Mouse (Mus musculus): ENCODE measurements around the gene Cntn4. TPM values are rescaled to one million over a fixed set of nuclear protein-coding genes. Genes with fewer than 3 reads are reported as not detected.

The Cntn4 gene
- total RNA-seq, 2 experiments from 2014 or later: not detected

GRCm38 (mm10) chr6:106454131-106454838 lies 776.8 kb downstream of the Cntn4 start:
- intact Hi-C loops (cut with DNase I): no loop called here
- no peak for DNase-seq

DNA sequence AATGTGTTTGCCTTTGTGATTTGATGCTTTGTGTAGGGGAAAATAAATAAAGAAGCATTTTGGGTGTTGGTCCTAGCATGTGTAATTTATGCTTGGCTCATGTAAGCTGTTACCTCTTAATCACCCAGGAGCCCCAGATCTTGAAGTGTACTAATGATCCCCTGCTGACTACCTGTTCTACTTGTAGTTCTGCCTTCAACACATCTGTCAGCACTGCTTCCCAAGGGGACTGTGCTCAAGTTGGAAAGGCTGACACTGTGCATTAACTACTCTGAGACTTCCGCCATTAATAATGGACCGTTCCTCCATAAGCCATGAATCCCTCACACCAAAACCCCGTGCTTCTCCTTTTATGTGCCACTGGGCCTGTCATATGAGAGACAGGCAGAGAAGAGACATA lies 778.2 kb downstream of the Cntn4 start:
- intact Hi-C loops (cut with DNase I): no loop called here
- DNase-seq: no peak

GRCm38 (mm10) chr6:106458166-106458565 lies 780.7 kb downstream of the Cntn4 start:
- intact Hi-C loops (cut with DNase I): no loop called here
- DNase-seq: no peak

DNA sequence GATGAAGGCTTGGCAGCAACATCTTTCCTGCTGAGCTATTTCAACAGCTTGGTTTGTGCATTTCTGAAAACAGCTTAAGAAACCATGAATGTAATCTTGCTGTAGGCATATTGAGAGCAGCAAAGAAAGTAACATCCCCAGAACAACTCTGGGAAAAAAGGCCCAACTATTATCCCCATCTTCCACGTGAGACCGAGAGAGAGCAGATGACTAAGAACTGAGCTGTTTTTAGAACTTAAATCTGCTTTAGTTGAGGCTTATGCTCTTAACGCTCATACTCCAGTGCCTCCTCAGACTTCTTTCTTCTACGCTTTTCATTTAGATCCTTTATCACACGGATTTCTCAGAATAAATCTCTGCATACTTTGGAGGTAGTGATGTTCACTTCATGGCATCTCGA lies 784.9 kb downstream of the Cntn4 start:
- intact Hi-C loops (cut with DNase I): no loop called here

GRCm38 (mm10) chr6:106463857-106464256 lies 786.4 kb downstream of the Cntn4 start:
- intact Hi-C loops (cut with DNase I): no loop called here
- DNase-seq: no peak

More for the DNA sequence above, 784.9 kb downstream of the Cntn4 start:
- no peak for DNase-seq

- intact Hi-C loops (cut with DNase I): no loop called here
- DNase-seq: no peak
Measured at GRCm38 (mm10) chr6:106465766-106466165, 788.3 kb downstream of the Cntn4 start.

DNA sequence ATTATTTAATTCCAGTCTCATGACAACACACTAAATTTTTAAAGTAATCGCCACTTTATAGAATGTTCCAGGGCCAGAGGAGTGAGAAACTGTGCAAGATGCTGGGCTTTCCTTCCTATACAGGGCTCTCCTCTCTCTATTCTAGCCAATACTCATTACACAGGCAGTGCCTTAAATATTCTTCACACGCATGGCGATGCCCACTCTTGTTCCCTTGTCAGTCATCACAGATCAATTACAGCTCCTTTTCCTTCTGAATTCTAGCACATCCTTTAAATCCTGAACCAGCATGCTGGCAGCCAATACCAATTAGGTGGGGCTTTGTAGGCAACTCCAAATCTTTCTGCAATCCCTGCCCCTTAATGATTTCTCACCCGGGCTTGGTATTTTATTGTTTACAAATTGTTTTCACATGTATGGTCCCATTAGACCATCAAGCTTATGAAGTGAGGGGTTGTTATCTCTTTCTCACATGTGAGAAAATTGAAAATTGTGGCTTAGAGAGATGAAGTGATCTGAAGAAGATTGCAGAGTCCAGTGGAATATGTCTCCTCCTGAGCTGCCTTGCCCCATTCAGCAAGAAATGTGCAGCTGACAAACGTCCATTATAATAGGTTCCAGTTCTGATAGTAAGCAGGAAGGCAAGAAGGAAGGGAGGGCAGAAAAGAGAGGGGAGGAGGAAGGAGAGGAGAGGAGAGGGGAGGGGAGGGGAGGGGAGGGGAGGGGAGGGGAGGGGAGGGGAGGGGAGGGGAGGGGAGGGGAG lies 789.0 kb downstream of the Cntn4 start:
- intact Hi-C loops (cut with DNase I): no loop called here
- no peak for DNase-seq

- DNase-seq: no peak
- intact Hi-C loops (cut with DNase I): no loop called here
Measured at GRCm38 (mm10) chr6:106471840-106472608, 794.6 kb downstream of the Cntn4 start.

- DNase-seq: no peak
- intact Hi-C loops (cut with DNase I): no loop called here
Measured at GRCm38 (mm10) chr6:106473871-106474270, 796.4 kb downstream of the Cntn4 start.

GRCm38 (mm10) chr6:106481533-106481932 lies 804.1 kb downstream of the Cntn4 start:
- intact Hi-C loops (cut with DNase I): no loop called here
- no peak for DNase-seq

- intact Hi-C loops (cut with DNase I): no loop called here
Measured at GRCm38 (mm10) chr6:106496303-106496702, 818.8 kb downstream of the Cntn4 start.

GRCm38 (mm10) chr6:106499166-106499565 lies 821.7 kb downstream of the Cntn4 start:
- intact Hi-C loops (cut with DNase I): no loop called here
- no peak for DNase-seq

More at GRCm38 (mm10) chr6:106496303-106496702, 818.8 kb downstream of the Cntn4 start:
- no peak for DNase-seq

GRCm38 (mm10) chr6:106503961-106504360 lies 826.5 kb downstream of the Cntn4 start:
- intact Hi-C loops (cut with DNase I): no loop called here
- DNase-seq: no peak

DNA sequence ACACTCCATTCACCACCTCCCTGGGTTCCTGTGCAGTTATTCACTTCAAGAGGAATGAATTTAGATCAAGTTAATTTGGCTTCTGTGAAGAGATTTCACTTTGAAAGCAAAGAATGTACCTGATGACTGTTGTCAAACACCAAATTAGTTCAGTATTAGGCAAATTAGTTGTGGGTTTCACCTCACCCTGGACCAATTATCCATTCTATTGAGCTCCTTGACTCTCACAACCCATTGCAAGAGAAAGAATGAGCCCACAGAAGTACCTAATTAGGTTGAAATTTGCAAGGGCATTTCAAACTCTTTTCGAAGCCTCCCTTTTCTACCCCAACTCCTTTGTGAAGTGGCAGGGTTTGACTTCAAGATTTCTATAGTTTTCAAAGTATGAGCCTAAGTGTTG lies 842.9 kb downstream of the Cntn4 start:
- intact Hi-C loops (cut with DNase I): no loop called here
- DNase-seq: no peak

DNA sequence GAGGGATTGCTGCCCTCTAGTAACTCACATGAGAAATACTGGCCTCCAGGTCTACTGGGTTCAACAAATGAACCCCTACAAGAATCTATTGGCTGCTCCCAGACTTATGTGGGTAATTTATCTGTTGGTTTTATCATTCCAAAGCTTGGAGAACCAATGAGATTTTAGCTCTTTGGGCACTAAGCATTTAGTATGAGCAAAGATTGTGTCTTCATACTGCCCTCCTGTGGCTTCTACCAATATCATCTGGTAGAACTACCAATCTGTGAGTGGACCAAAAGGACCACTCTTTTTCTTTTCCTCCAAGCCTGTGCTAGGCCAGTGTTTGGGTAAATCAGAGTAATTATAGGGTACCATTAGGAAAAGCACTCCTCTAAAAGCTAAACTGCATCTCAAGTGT lies 866.0 kb downstream of the Cntn4 start:
- DNase-seq: no peak
- intact Hi-C loops (cut with DNase I): no loop called here

GRCm38 (mm10) chr6:106561649-106562048 lies 884.2 kb downstream of the Cntn4 start:
- intact Hi-C loops (cut with DNase I): no loop called here
- no peak for DNase-seq

DNA sequence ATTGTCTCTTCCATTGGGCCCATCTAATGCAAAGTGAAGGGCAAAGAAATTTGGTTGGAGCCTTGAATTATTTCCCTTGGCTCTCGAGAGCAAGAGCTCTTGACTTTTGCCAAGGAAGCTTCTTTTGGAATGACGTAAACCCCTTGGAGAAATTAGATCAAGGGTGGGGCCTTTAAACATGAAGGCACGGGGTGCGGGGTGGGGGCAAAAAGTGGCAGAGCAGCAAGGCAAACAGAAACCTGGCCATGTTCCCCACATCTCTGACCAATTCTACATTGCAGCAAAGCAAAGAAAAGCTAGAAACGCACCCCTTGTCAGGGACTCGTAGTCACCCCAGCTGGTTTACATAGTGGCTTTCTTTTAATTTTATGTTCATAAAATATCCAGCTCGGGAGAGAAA lies 887.9 kb downstream of the Cntn4 start:
- DNase-seq: peak in 1 of 2 experiments; percentile 2
- intact Hi-C loops (cut with DNase I): no loop called here

GRCm38 (mm10) chr6:106565769-106566459 lies 888.5 kb downstream of the Cntn4 start:
- intact Hi-C loops (cut with DNase I): no loop called here

GRCm38 (mm10) chr6:106566929-106567621 lies 889.6 kb downstream of the Cntn4 start:
- intact Hi-C loops (cut with DNase I): no loop called here
- no peak for DNase-seq

More at GRCm38 (mm10) chr6:106565769-106566459, 888.5 kb downstream of the Cntn4 start:
- DNase-seq: no peak

DNA sequence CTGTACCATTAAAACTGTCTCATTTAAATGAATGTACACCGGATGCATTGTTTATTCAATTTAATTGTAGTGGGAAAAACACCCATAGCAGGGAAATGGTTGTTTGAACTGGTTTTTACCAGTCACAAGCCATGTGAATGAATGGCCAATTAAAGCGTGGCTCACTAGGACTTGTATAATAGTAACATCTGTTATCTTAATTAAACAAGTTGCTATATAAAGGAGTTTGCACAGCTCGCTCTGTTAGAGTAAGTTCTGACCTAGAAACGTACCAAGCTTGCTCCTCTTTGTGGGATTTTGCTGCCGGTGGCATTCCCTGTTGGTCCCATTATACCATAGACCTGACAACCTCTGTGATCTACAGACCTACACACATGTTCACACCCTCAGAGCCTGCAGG lies 902.7 kb downstream of the Cntn4 start:
- intact Hi-C loops (cut with DNase I): no loop called here
- DNase-seq: no peak
